Mouse (Mus musculus): Measurements from ENCODE around the gene AC153137.1.
"Not testable (repeated sequence)": the region's sequence is repeated elsewhere in the genome, so short reads cannot be mapped to it uniquely, and the experiment has no call there.

DNA sequence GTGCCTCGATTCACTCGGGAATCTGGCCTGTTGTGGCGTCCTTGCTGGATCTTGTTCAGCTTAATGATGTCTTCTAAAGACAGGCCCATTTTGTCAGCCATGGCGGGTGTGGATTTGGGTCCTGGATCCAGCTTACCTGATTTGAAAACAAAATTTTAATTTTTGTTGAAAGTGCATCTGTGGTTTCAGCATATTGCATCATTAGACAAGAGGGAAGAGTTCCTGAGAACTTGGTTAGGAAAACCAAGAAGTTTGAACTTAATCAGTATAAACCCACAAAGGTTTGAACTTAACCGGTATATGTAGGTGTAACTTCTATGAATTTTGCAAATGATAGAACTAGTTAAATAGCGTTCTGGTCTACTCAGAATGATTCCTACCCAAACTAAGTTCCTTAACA lies at the start of gene AC153137.1:
- TF ChIP-seq MAFK (IDR thresholded peaks at IDR 0.05; ENCODE audit: insufficient replicate concordance, low read length); USF1 (IDR thresholded peaks at IDR 0.05; ENCODE audit: low read depth, low read length); JUND (conservative IDR thresholded peaks at IDR 0.05; ENCODE audit: low read depth, low read length); MEF2A (IDR thresholded peaks at IDR 0.05; ENCODE audit: borderline replicate concordance, low read depth, low read length); POLR2A (IDR thresholded peaks at IDR 0.05; ENCODE audit: low read depth, low read length); CTCF (conservative IDR thresholded peaks at IDR 0.05 in 1 of 2, IDR thresholded peaks at IDR 0.05 in 1 of 2; ENCODE audit: low read depth in 2 of 2, low read length in 2 of 2); ZC3H11A (IDR thresholded peaks at IDR 0.05; ENCODE audit: low read depth, low read length): not testable (repeated sequence)

Data from CH12.LX (cell line).